Mouse (Mus musculus) mouse embryonic stem cell (cell line): ENCODE measurements around the gene Aff1.

ENCODE experiments used
- in situ Hi-C, 2 experiments: fragments of 300-500 bp; cut with MboI; formaldehyde crosslinking; loops; 1 replicate in 1 of 2; 3 replicates in 1 of 2; pipeline ENCODE4 v1.14.3; 2019 to 2020; ENCODE audit warnings: low sequenced_read_pairs in 2 of 2, low pct_unique_long_range_greater_than_20kb in 1 of 2, mixed read lengths in 1 of 2; ENCODE audit not compliant: unreplicated experiment in 1 of 2

Aff1 gene

GRCm38 (mm10) chr5:103739163-103739562 is 47.0 kb downstream of the Aff1 start:
- in situ Hi-C loops, result no loop called here

- in situ Hi-C loops, result no loop called here
These were observed 48.1 kb downstream of the Aff1 start for GRCm38 (mm10) chr5:103740093-103740902.

GRCm38 (mm10) chr5:103740903-103741246 is 48.7 kb downstream of the Aff1 start:
- in situ Hi-C loops, result no loop called here

GRCm38 (mm10) chr5:103741443-103741842 is 49.3 kb downstream of the Aff1 start:
- in situ Hi-C loops, result no loop called here

GRCm38 (mm10) chr5:103741992-103742391 is 49.8 kb downstream of the Aff1 start:
- in situ Hi-C loops, result no loop called here

GRCm38 (mm10) chr5:103744531-103744930 is 52.4 kb downstream of the Aff1 start:
- in situ Hi-C loops, result no loop called here

GRCm38 (mm10) chr5:103745635-103746034 is 53.5 kb downstream of the Aff1 start:
- in situ Hi-C loops, result no loop called here

GRCm38 (mm10) chr5:103746561-103747085 is 54.4 kb downstream of the Aff1 start:
- in situ Hi-C loops, result no loop called here

GRCm38 (mm10) chr5:103747098-103747497 is 54.9 kb downstream of the Aff1 start:
- in situ Hi-C loops, result no loop called here

- in situ Hi-C loops, result no loop called here
These were observed 56.2 kb downstream of the Aff1 start for GRCm38 (mm10) chr5:103748343-103748742.

- in situ Hi-C loops, result no loop called here
These were observed 57.5 kb downstream of the Aff1 start for GRCm38 (mm10) chr5:103749465-103750285.

GRCm38 (mm10) chr5:103752665-103753510 is 60.7 kb downstream of the Aff1 start:
- in situ Hi-C loops, result no loop called here

- in situ Hi-C loops, result no loop called here
These were observed 61.5 kb downstream of the Aff1 start for GRCm38 (mm10) chr5:103753511-103754329.

GRCm38 (mm10) chr5:103754330-103755134 is 62.4 kb downstream of the Aff1 start:
- in situ Hi-C loops, result no loop called here

- in situ Hi-C loops, result no loop called here
These were observed 62.9 kb downstream of the Aff1 start for GRCm38 (mm10) chr5:103755135-103755487.

- in situ Hi-C loops, result no loop called here
These were observed 64.1 kb downstream of the Aff1 start for GRCm38 (mm10) chr5:103756231-103756714.

GRCm38 (mm10) chr5:103758491-103758890 is 66.3 kb downstream of the Aff1 start:
- in situ Hi-C loops, result no loop called here
